Mouse (Mus musculus) cerebellum, postnatal 4 days (tissue): ENCODE measurements around the gene Tigit.

Experiments
- DNase-seq, 2 experiments: peaks; one replicate each; pipeline ENCODE4 v3.0.0; 2022; ENCODE audit warnings: low spot score in 2 of 2, mixed read lengths in 1 of 2

Tigit gene

GRCm38 (mm10) chr16:43620359-43620758 lies 43.6 kb downstream of the Tigit start:
- DNase-seq = no peak

- DNase-seq = no peak
Measured at GRCm38 (mm10) chr16:43619277-43619676, 44.7 kb downstream of the Tigit start.

GRCm38 (mm10) chr16:43618286-43618685 lies 45.7 kb downstream of the Tigit start:
- no peak for DNase-seq

- no peak for DNase-seq
Measured at GRCm38 (mm10) chr16:43617346-43617745, 46.6 kb downstream of the Tigit start.

GRCm38 (mm10) chr16:43616348-43616747 lies 47.6 kb downstream of the Tigit start:
- no peak for DNase-seq

GRCm38 (mm10) chr16:43610375-43610774 lies 53.6 kb downstream of the Tigit start:
- no peak for DNase-seq

GRCm38 (mm10) chr16:43608066-43608465 lies 55.9 kb downstream of the Tigit start:
- no peak for DNase-seq

GRCm38 (mm10) chr16:43607086-43607485 lies 56.9 kb downstream of the Tigit start:
- no peak for DNase-seq

GRCm38 (mm10) chr16:43604399-43605013 lies 59.4 kb downstream of the Tigit start:
- DNase-seq = no peak

GRCm38 (mm10) chr16:43603591-43604141 lies 60.3 kb downstream of the Tigit start:
- DNase-seq = no peak

GRCm38 (mm10) chr16:43602573-43602972 lies 61.4 kb downstream of the Tigit start:
- no peak for DNase-seq

- no peak for DNase-seq
Measured at GRCm38 (mm10) chr16:43599707-43600106, 64.2 kb downstream of the Tigit start.
